Mouse (Mus musculus) testis, adult 2 months (tissue): ENCODE measurements around the gene Zfhx3.

Experiments
- CTCF ChIP-seq: fragments of 200-500 bp; IDR thresholded peaks from 2 replicates; pipeline ENCODE4 v1.5.1; 2012; ENCODE audit warnings: low read depth, mild to moderate bottlenecking, inconsistent platforms, low read length, moderate library complexity; ENCODE audit not compliant: control insufficient read depth, insufficient read depth, insufficient replicate concordance
- POLR2A ChIP-seq: fragments of 200-500 bp; IDR thresholded peaks from 2 replicates; pipeline ENCODE4 v1.6.1; 2012; ENCODE audit warnings: low read depth, mild to moderate bottlenecking, inconsistent platforms, low read length, moderate library complexity; ENCODE audit not compliant: control insufficient read depth

DNA sequence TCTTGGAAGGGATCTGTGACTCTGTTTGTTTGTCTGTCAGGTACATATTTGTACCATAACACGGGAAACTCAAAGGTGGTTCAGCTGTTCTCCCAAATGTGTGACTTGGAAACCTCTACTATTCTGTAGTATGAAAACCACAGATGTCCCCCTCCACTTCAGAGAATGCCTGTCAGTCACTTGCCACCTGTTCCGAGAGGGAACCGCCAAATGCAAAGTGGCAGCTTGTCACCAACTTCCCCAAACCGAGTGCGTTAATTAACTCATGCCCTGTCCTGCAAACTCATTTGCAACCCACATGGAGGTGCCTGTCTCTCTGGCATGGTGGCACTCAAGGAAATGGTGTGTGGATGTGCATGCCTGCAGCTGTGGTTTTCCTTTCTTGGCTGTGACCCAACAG, 343.7 kb downstream of the Zfhx3 start:
- TF ChIP-seq POLR2A = no peak
- no peak for TF ChIP-seq CTCF
